Mouse (Mus musculus) left cerebral cortex, postnatal 36 days (tissue): ENCODE data around the gene Gimap5. TPM values are rescaled to one million over a fixed set of nuclear protein-coding genes. Genes with fewer than 3 reads are reported as not detected.

Experiments used
- DNase-seq, 2 experiments: peaks; one replicate each; pipeline ENCODE4 v3.0.0; 2021 to 2022; ENCODE audit warnings: low spot score in 2 of 2, mixed read lengths in 1 of 2
- intact Hi-C: fragments of 180-260 bp; cut with DNase I; formaldehyde crosslinking; loops from one replicate; pipeline ENCODE4 v1.15.1; 2025
- total RNA-seq, 2 experiments: library from RNA; stranded (reverse); gene quantifications; 2 replicates each; pipeline ENCODE4 v1.2.3; 2021

The Gimap5 gene
- total RNA-seq, result 1 to 10 TPM in 1 of 2 experiments, under 1 TPM in 1; 0.96 to 1.1 TPM

GRCm38 (mm10) chr6:48745959-48746889 is at the start of gene Gimap5:
TSS of gene Gimap5 (plus strand) at chr6:48746197.
- intact Hi-C loops, result loop anchor here (2.0 kb wide), 1 partner anchor 25 kb away; the partner anchor contains the start of gene Gimap3
- DNase-seq, result no peak

- intact Hi-C loops, result no loop called here
- DNase-seq, result no peak
Measured at GRCm38 (mm10) chr6:48696830-48697554, 49.0 kb upstream of the Gimap5 start.

- intact Hi-C loops, result no loop called here
- no peak for DNase-seq
Measured at GRCm38 (mm10) chr6:48697555-48697930, 48.5 kb upstream of the Gimap5 start.

GRCm38 (mm10) chr6:48698066-48698856 is 47.7 kb upstream of the Gimap5 start:
- no peak for DNase-seq
- intact Hi-C loops, result no loop called here

- intact Hi-C loops, result no loop called here
- DNase-seq, result no peak
Measured at GRCm38 (mm10) chr6:48698888-48699287, 47.1 kb upstream of the Gimap5 start.

GRCm38 (mm10) chr6:48700251-48701075 is 45.5 kb upstream of the Gimap5 start:
- no peak for DNase-seq
- intact Hi-C loops, result no loop called here

GRCm38 (mm10) chr6:48702146-48702545 is 43.9 kb upstream of the Gimap5 start:
- intact Hi-C loops, result no loop called here
- DNase-seq, result no peak

GRCm38 (mm10) chr6:48702601-48703000 is 43.4 kb upstream of the Gimap5 start:
- DNase-seq, result no peak
- intact Hi-C loops, result no loop called here

- intact Hi-C loops, result no loop called here
- no peak for DNase-seq
Measured at GRCm38 (mm10) chr6:48704146-48704545, 41.9 kb upstream of the Gimap5 start.

GRCm38 (mm10) chr6:48706130-48706529 is 39.9 kb upstream of the Gimap5 start:
- DNase-seq, result no peak
- intact Hi-C loops, result no loop called here

- intact Hi-C loops, result no loop called here
- DNase-seq, result no peak
Measured at GRCm38 (mm10) chr6:48718455-48718854, 27.5 kb upstream of the Gimap5 start, which contains the start of the genes Gm28053 and Gimap7. TSS of gene Gm28053 (plus strand) at chr6:48718607. TSS of gene Gimap7 (plus strand) at chr6:48718621.

- intact Hi-C loops, result no loop called here
- no peak for DNase-seq
Measured at GRCm38 (mm10) chr6:48720326-48720725, 25.7 kb upstream of the Gimap5 start.

- intact Hi-C loops, result no loop called here
- DNase-seq, result no peak
Measured at GRCm38 (mm10) chr6:48723468-48723867, 22.5 kb upstream of the Gimap5 start.

GRCm38 (mm10) chr6:48725476-48725875 is 20.5 kb upstream of the Gimap5 start:
- intact Hi-C loops, result no loop called here
- DNase-seq, result peak in 1 of 2 experiments; percentile 9

GRCm38 (mm10) chr6:48727761-48728160 is 18.2 kb upstream of the Gimap5 start:
- intact Hi-C loops, result no loop called here
- DNase-seq, result no peak

GRCm38 (mm10) chr6:48732864-48733304 is 13.1 kb upstream of the Gimap5 start:
- no peak for DNase-seq
- intact Hi-C loops, result no loop called here

- DNase-seq, result no peak
- intact Hi-C loops, result no loop called here
Measured at GRCm38 (mm10) chr6:48733660-48734059, 12.3 kb upstream of the Gimap5 start.

- intact Hi-C loops, result no loop called here
- no peak for DNase-seq
Measured at GRCm38 (mm10) chr6:48737053-48737452, 8.9 kb upstream of the Gimap5 start.

GRCm38 (mm10) chr6:48737688-48738087 is 8.3 kb upstream of the Gimap5 start:
- DNase-seq, result no peak
- intact Hi-C loops, result no loop called here
